Mouse (Mus musculus): ENCODE data around the gene Npff.

Npff gene

GRCm38 (mm10) chr15:102503924-102504782, 20.6 kb downstream of the Npff start:
- no peak for DNase-seq

GRCm38 (mm10) chr15:102503447-102503846, 21.3 kb downstream of the Npff start, which contains the start of gene Gm10337:
Gene Gm10337 (plus strand): TSS chr15:102503722.
- DNase-seq, result no peak

GRCm38 (mm10) chr15:102502254-102502840, 22.4 kb downstream of the Npff start:
- DNase-seq, result no peak

- DNase-seq, result no peak
Observed at GRCm38 (mm10) chr15:102501084-102501814, 23.5 kb downstream of the Npff start.

GRCm38 (mm10) chr15:102500479-102500878, 24.3 kb downstream of the Npff start:
- DNase-seq, result no peak

GRCm38 (mm10) chr15:102499851-102500250, 24.9 kb downstream of the Npff start:
- no peak for DNase-seq

- no peak for DNase-seq
Observed at GRCm38 (mm10) chr15:102499370-102499769, 25.4 kb downstream of the Npff start.

GRCm38 (mm10) chr15:102498322-102498721, 26.4 kb downstream of the Npff start:
- no peak for DNase-seq

- no peak for DNase-seq
Observed at GRCm38 (mm10) chr15:102487664-102488063, 37.1 kb downstream of the Npff start.

GRCm38 (mm10) chr15:102485853-102486252, 38.9 kb downstream of the Npff start:
- no peak for DNase-seq

- no peak for DNase-seq
Observed at GRCm38 (mm10) chr15:102483136-102483535, 41.6 kb downstream of the Npff start.

- no peak for DNase-seq
Observed at GRCm38 (mm10) chr15:102474520-102474919, 50.2 kb downstream of the Npff start.
